Mouse (Mus musculus) C2C12 (cell line): ENCODE data around the gene Kcnj9. TPM values are rescaled to one million over a fixed set of nuclear protein-coding genes. Genes with fewer than 3 reads are reported as not detected.

Experiments used
- H3K27me3 ChIP-seq: one replicate; pipeline ENCODE4 v1.6.1; 2011; ENCODE audit not compliant: control insufficient read depth, insufficient read depth, insufficient read length
- H3K36me3 ChIP-seq: one replicate; pipeline ENCODE4 v1.6.1; 2011; ENCODE audit not compliant: control insufficient read depth, insufficient read depth
- H3K4me3 ChIP-seq: one replicate; pipeline ENCODE4 v1.5.1; 2011; ENCODE audit warnings: mild to moderate bottlenecking, control low read depth; ENCODE audit not compliant: poor library complexity, insufficient read depth, severe bottlenecking
- H3K79me2 ChIP-seq: one replicate; pipeline ENCODE4 v1.6.1; 2011; ENCODE audit not compliant: control insufficient read depth, insufficient read depth
- H3K79me3 ChIP-seq: one replicate; pipeline ENCODE4 v1.6.1; 2011; ENCODE audit warnings: low read depth, control low read depth
- H3ac ChIP-seq: one replicate; pipeline ENCODE3; 2011; ENCODE audit warnings: low read depth; ENCODE audit not compliant: control insufficient read depth, insufficient read length
- CEBPB ChIP-seq: IDR thresholded peaks from one replicate; pipeline ENCODE4 v1.6.1; 2011; ENCODE audit warnings: low read depth, mild to moderate bottlenecking, control low read depth, moderate library complexity
- CTCF ChIP-seq: IDR thresholded peaks from one replicate; pipeline ENCODE4 v1.5.1; 2011; ENCODE audit not compliant: control insufficient read depth, insufficient read depth, insufficient read length
- FOSL1 ChIP-seq: IDR thresholded peaks from one replicate; pipeline ENCODE4 v1.8.0; 2011; ENCODE audit warnings: mild to moderate bottlenecking, low read length; ENCODE audit not compliant: poor library complexity, insufficient read depth, severe bottlenecking
- MAX ChIP-seq: IDR thresholded peaks from one replicate; pipeline ENCODE4 v1.6.1; 2011; ENCODE audit warnings: mild to moderate bottlenecking, control low read depth
- MYOD1 ChIP-seq: IDR thresholded peaks from one replicate; pipeline ENCODE4 v1.6.1; 2011; ENCODE audit warnings: low read depth; ENCODE audit not compliant: control insufficient read depth, insufficient read length
- MYOG ChIP-seq: IDR thresholded peaks from one replicate; pipeline ENCODE4 v1.6.1; 2011; ENCODE audit not compliant: control insufficient read depth, insufficient read length; ENCODE audit errors: extremely low read depth
- USF1 ChIP-seq: IDR thresholded peaks from one replicate; pipeline ENCODE4 v1.6.1; 2011; ENCODE audit warnings: low read depth, mild to moderate bottlenecking, control low read depth, moderate library complexity
- polyA plus RNA-seq: library from polyadenylated mRNA; unstranded; fragments of >200 nt; fragmentation: generic; extraction: Trizol; gene quantifications from one replicate; pipeline ENCODE4 v1.2.1, GENCODE M21; 2012; ENCODE audit warnings: missing spikeins

Kcnj9 gene
- polyA plus RNA-seq, 1 experiment = 0.06 TPM

DNA sequence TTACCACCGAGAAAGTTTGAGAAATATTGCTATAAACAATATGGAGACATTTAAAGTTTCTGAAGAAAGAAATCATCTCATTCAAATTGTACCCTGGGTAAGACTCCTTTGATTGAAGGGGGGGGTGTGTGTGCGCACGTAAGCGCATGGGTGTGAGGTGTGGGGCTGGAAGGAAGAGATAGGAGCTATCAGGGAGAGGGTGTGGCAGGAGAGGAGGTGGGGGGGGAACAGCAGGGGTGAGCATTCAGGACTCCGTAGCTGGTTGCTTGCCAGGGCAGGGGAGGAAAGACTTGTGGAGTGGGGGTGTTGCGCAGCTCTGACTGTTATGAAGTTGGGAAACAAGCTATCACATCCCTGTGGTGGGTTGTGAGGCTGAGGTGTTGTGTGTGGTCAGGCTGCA, 24.7 kb downstream of the Kcnj9 start:
- Histone ChIP-seq H3K27me3 (no peaks in the 10 kb centered on the region), H3K36me3 (no peaks in the 10 kb centered on the region), H3K79me2 (no peaks in the 10 kb centered on the region), H3K79me3 (no peaks in the 10 kb centered on the region), H3ac (no peak overlapping the region), H3K4me3 (no peak overlapping the region)
- TF ChIP-seq CTCF = no peak
- TF ChIP-seq CEBPB = no peak
- TF ChIP-seq MAX = no peak
- TF ChIP-seq MYOG = no peak
- TF ChIP-seq FOSL1 = no peak
- TF ChIP-seq MYOD1 = no peak
- TF ChIP-seq USF1 = no peak

DNA sequence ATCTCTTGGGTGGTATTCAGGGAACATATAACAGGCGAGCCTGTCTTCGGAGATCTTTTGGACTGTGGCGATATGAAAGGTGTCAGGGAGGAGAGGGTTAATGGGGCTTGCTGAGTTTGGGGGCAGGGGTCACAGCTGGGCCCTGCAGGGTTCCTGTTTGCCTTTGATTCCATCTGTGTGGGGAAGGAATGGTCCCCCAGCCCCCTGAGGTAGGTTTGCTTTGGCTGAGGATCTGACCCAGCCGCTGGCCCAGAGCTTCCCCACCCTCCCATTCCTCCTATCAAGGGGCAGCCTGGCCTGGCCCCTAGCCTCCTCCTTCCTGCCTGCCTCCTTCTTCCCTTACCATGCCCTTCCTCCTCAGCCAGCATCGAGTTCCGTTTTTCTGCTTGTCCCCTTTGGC, 26.3 kb downstream of the Kcnj9 start:
- Histone ChIP-seq H3K27me3 (no peaks in the 10 kb centered on the region), H3ac (no peak overlapping the region), H3K79me3 (no peaks in the 10 kb centered on the region), H3K36me3 (no peaks in the 10 kb centered on the region), H3K4me3 (no peak overlapping the region), H3K79me2 (no peaks in the 10 kb centered on the region)
- no peak for TF ChIP-seq MYOG
- no peak for TF ChIP-seq CTCF
- TF ChIP-seq MYOD1 = no peak
- TF ChIP-seq USF1 = no peak
- TF ChIP-seq MAX = no peak
- TF ChIP-seq CEBPB = no peak
- no peak for TF ChIP-seq FOSL1

DNA sequence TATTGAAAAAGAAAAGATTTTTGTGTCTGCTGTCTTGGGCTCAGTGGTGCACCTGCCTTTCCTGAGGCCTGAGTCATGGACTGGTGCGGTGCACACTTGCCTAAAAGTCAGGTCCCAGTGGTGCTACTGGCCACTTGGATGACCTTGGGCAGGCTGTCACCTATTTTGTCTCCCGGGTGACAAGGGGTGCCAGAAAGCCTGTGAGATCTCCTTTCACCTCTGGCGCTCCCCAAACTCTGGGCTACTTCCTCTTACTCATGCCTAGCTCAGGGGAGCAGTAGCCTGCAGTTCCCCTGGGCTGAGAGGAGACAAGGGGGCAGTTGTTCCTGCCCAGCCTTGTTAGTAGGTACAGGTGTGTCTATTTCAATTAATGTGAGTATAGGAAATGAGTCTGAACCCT, 26.8 kb downstream of the Kcnj9 start:
- Histone ChIP-seq H3K79me3 (no peaks in the 10 kb centered on the region), H3ac (no peak overlapping the region), H3K79me2 (no peaks in the 10 kb centered on the region), H3K36me3 (no peaks in the 10 kb centered on the region), H3K4me3 (no peak overlapping the region), H3K27me3 (no peaks in the 10 kb centered on the region)
- no peak for TF ChIP-seq MYOD1
- no peak for TF ChIP-seq FOSL1
- TF ChIP-seq USF1 = no peak
- TF ChIP-seq MYOG = no peak
- TF ChIP-seq CEBPB = no peak
- no peak for TF ChIP-seq MAX
- TF ChIP-seq CTCF = no peak

DNA sequence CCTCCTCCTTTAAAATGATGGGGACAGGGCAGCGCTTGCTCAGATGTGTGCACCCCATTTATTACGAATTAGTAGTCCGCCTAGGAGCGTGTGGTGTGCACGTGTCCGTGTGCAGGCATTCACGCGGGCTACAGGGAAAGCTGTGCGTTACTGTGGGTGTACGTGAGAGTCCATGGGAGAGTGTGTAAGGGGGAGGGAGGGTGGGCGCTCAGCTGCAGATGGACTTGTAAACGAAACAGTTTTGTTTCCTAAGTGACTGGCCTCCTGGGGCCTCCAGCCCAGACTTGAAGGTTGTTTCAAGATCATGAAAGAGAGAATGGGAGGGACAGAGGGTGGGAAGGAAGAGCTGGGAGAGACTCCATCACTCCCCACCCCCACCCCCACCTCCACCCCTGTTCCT, 27.9 kb downstream of the Kcnj9 start:
- Histone ChIP-seq H3K4me3 (no peak overlapping the region), H3ac (no peak overlapping the region), H3K36me3 (no peaks in the 10 kb centered on the region), H3K79me3 (no peaks in the 10 kb centered on the region), H3K79me2 (no peaks in the 10 kb centered on the region), H3K27me3 (no peaks in the 10 kb centered on the region)
- TF ChIP-seq MAX (no peak), MYOD1 (no peak), FOSL1 (no peak), CEBPB (no peak), MYOG (no peak), USF1 (no peak), CTCF (no peak)

DNA sequence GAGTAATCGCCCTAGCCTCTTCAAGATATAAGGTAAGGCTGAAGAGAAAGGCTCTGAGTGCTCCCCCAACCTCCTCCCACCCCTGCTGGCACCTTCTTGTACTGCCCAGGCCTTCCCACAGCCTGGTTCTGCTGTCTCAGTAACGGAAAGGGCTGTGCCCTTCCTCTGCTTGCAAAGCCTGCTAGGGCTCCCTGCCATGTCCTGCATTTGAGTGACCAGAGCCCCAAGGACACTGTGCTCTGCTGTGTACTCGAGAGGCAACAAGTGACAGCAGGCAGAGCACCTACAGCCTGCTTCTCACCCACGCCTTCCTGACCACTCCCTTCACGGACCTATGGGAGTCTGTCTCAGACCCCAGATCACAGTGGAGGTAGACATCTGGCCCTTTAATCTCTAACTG, 28.9 kb downstream of the Kcnj9 start:
- no peaks in the 10 kb centered on the region for H3K36me3 ChIP-seq
- TF ChIP-seq MYOD1 (no peak), CTCF (no peak), FOSL1 (no peak), USF1 (no peak), CEBPB (no peak), MYOG (no peak), MAX (no peak)
- H3K79me2 ChIP-seq = no peaks in the 10 kb centered on the region
- no peak overlapping the region for H3K4me3 ChIP-seq
- no peaks in the 10 kb centered on the region for H3K79me3 ChIP-seq
- no peak overlapping the region for H3ac ChIP-seq
- H3K27me3 ChIP-seq = no peaks in the 10 kb centered on the region

DNA sequence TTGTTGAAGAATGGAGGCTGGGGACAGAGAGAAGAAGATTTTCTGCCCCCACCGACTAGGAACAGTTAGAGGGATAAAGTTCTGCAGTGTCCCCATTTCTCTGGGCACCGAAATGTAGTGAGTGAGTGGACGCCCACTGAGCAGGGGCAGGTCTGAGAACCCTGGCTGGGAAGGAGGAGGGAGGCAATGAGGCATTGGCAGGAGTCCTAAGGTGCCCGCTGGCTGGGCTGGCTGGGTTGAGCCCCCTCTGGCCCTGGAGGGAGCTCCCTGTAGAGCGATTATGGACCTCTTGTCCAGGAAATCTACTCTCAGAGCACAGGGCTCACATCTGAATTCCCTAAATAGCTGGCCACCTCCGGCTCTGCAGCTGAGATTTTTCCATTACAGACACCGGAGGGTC, 29.6 kb downstream of the Kcnj9 start:
- H3K79me2 ChIP-seq = no peaks in the 10 kb centered on the region
- no peak for TF ChIP-seq CTCF
- TF ChIP-seq USF1 = no peak
- no peak overlapping the region for H3ac ChIP-seq
- no peaks in the 10 kb centered on the region for H3K27me3 ChIP-seq
- no peak overlapping the region for H3K4me3 ChIP-seq
- no peaks in the 10 kb centered on the region for H3K36me3 ChIP-seq
- H3K79me3 ChIP-seq = no peaks in the 10 kb centered on the region
